Mouse (Mus musculus) ES-Bruce4 (cell line): ENCODE measurements around the gene Chst1.

ENCODE experiments used
- CTCF ChIP-seq: IDR thresholded peaks from one replicate; pipeline ENCODE4 v1.8.1; 2011; ENCODE audit warnings: low read depth, low read length
- EP300 ChIP-seq: IDR thresholded peaks from 2 replicates; pipeline ENCODE4 v1.6.1; 2011; ENCODE audit warnings: low read depth, low read length; ENCODE audit not compliant: insufficient read depth

- TF ChIP-seq EP300, result no peak
- TF ChIP-seq CTCF, result no peak
These were observed 45.0 kb upstream of the Chst1 start for GRCm38 (mm10) chr2:92554536-92554935.
